ENCODE assay signal across 10 mouse cellular contexts in genomic region chr16:33191671-33192091, GRCm38 (mm10). TPM values are rescaled to one million over a fixed set of nuclear protein-coding genes. Genes with fewer than 3 reads are reported as not detected.
DNase-seq lines count a peak whose midpoint lies in the region; ATAC-seq and TF ChIP-seq lines count a peak whose summit lies in the region.
"Had no signal": no experiment of that assay in that cellular context is flagged by ENCODE, and none has a peak within 500 bp of the region (broad histone marks: within the 10 kb centered on the region; RNA-seq: fewer than 3 reads in every experiment).

No protein-coding gene starts in this region.

- no peak overlapping the region for H3K4me2 ChIP-seq in liver, embryonic 12.5 days
- H3K4me2 ChIP-seq in kidney, embryonic 16.5 days (replicated peaks; ENCODE audit: low read depth, low read length): no peak overlapping the region
- H3K4me2 ChIP-seq in midbrain, embryonic 16.5 days (ENCODE audit: low read length): no peak overlapping the region
- H3K4me2 ChIP-seq: neural tube, embryonic 12.5 days had no signal

- peak overlapping the region; percentile 75 for H3K27ac ChIP-seq in liver, adult 2 months (replicated peaks; ENCODE audit: insufficient read depth, low read depth, low read length)
- H3K27ac ChIP-seq in liver, embryonic 12.5 days: no peak overlapping the region
- H3K27ac ChIP-seq in kidney, embryonic 16.5 days (ENCODE audit: low read length): peak overlapping the region; percentile 23
- no peak overlapping the region for H3K27ac ChIP-seq in midbrain, embryonic 16.5 days (ENCODE audit: low read length)
- H3K27ac ChIP-seq: macrophage; neural tube, embryonic 12.5 days had no signal

- H3K9me3 ChIP-seq in liver, embryonic 12.5 days (replicated peaks): no peaks in the 10 kb centered on the region
- H3K9me3 ChIP-seq in kidney, embryonic 16.5 days (ENCODE audit: low read length): no peaks in the 10 kb centered on the region
- no peaks in the 10 kb centered on the region for H3K9me3 ChIP-seq in midbrain, embryonic 16.5 days (replicated peaks; ENCODE audit: control insufficient read depth, low read length, poor library complexity, severe bottlenecking)
- H3K9me3 ChIP-seq: neural tube, embryonic 12.5 days had no signal

- no peak overlapping the region for H3K9ac ChIP-seq in liver, adult 2 months (ENCODE audit: low read depth, low read length)
- no peak overlapping the region for H3K9ac ChIP-seq in liver, embryonic 12.5 days
- no peak overlapping the region for H3K9ac ChIP-seq in kidney, embryonic 16.5 days (replicated peaks; ENCODE audit: low read length)
- no peak overlapping the region for H3K9ac ChIP-seq in midbrain, embryonic 16.5 days (ENCODE audit: low read depth, low read length)
- H3K9ac ChIP-seq: neural tube, embryonic 12.5 days had no signal

- peaks cover 6% of the 10 kb centered on the region; the same call in 1 of the 2 replicates for H3K36me3 ChIP-seq in liver, adult 2 months (ENCODE audit: control insufficient read depth, insufficient read depth, low read length)
- peaks cover 4% of the 10 kb centered on the region for H3K36me3 ChIP-seq in liver, embryonic 12.5 days
- H3K36me3 ChIP-seq in kidney, embryonic 16.5 days (ENCODE audit: insufficient read depth, low read length): no peaks in the 10 kb centered on the region
- 0 out of 2 replicates have a peak, but pooled peaks cover 3% of the 10 kb centered on the region for H3K36me3 ChIP-seq in midbrain, embryonic 16.5 days (ENCODE audit: control insufficient read depth, insufficient read depth, low read length)

- H3K4me3 ChIP-seq in liver, adult 2 months (ENCODE audit: insufficient read depth, low read depth, low read length): peak overlapping the region; percentile 21; the same call in 1 of the 2 replicates
- H3K4me3 ChIP-seq in liver, embryonic 12.5 days: no peak overlapping the region
- no peak overlapping the region for H3K4me3 ChIP-seq in kidney, embryonic 16.5 days (ENCODE audit: low read length)
- H3K4me3 ChIP-seq in midbrain, embryonic 16.5 days (ENCODE audit: low read depth, low read length): no peak overlapping the region
- H3K4me3 ChIP-seq: neural tube, embryonic 12.5 days had no signal

- no peak for ATAC-seq in liver, embryonic 12.5 days
- no peak for ATAC-seq in kidney, embryonic 16.5 days (ENCODE audit: low FRiP score, low TSS enrichment)
- ATAC-seq in midbrain, embryonic 16.5 days: no peak
- no peak for ATAC-seq in megakaryocyte-erythroid progenitor cell, adult 5-6 weeks (replicated peaks; ENCODE audit: low FRiP score, low TSS enrichment, poor library complexity, severe bottlenecking)

- DNase-seq in liver, adult 2 months (ENCODE audit: extremely low read depth, low read depth, low spot score): peak; percentile 79
- DNase-seq in fat pad, adult 2 months (ENCODE audit: extremely low read depth, low read depth, low spot score): peak; percentile 90
- DNase-seq in lung, postnatal 36 days: peak; percentile 64
- no peak for DNase-seq in right cerebral cortex, adult 18-20 months

- peaks cover 19% of the 10 kb centered on the region for H3K4me1 ChIP-seq in liver, adult 2 months (ENCODE audit: control insufficient read depth, insufficient read depth, low read length)
- peaks cover 24% of the 10 kb centered on the region for H3K4me1 ChIP-seq in liver, embryonic 12.5 days
- peaks cover 18% of the 10 kb centered on the region for H3K4me1 ChIP-seq in kidney, embryonic 16.5 days (ENCODE audit: insufficient read depth, low read length)
- H3K4me1 ChIP-seq in midbrain, embryonic 16.5 days (ENCODE audit: control insufficient read depth, insufficient read depth, low read length): peaks cover 30% of the 10 kb centered on the region

- TF ChIP-seq CTCF in liver, adult 2 months (IDR thresholded peaks at IDR 0.05; ENCODE audit: low read depth, low read length): no peak

- 45% methylated on average over 2 of the region's 2 CpGs for WGBS in liver, adult 2 months
- WGBS in liver, embryonic 12.5 days (ENCODE audit: insufficient replicate concordance): 84% methylated on average over 2 of the region's 2 CpGs
- 69% methylated on average over 2 of the region's 2 CpGs for WGBS in kidney, embryonic 16.5 days
- 81% methylated on average over 2 of the region's 2 CpGs for WGBS in midbrain, embryonic 16.5 days

- TF ChIP-seq POLR2A in liver, adult 2 months (IDR thresholded peaks at IDR 0.05; ENCODE audit: extremely low read depth, insufficient read depth, low read length): no peak

- H3K79me2 ChIP-seq in liver, adult 2 months (ENCODE audit: control insufficient read depth, insufficient read depth, low read length): peaks cover 24% of the 10 kb centered on the region; the same call in 1 of the 2 replicates

- no peaks in the 10 kb centered on the region for H3K27me3 ChIP-seq in liver, adult 2 months (ENCODE audit: control insufficient read depth, insufficient read depth, low read length)
- no peaks in the 10 kb centered on the region for H3K27me3 ChIP-seq in liver, embryonic 12.5 days (replicated peaks)
- H3K27me3 ChIP-seq in kidney, embryonic 16.5 days (ENCODE audit: insufficient read depth, low read length): no peaks in the 10 kb centered on the region
- no peaks in the 10 kb centered on the region for H3K27me3 ChIP-seq in midbrain, embryonic 16.5 days (ENCODE audit: control insufficient read depth, insufficient read depth, low read depth, low read length)
- H3K27me3 ChIP-seq: neural tube, embryonic 12.5 days had no signal

RNA-seq across cellular contexts. Expression of gene Osbpl11, which starts 6.8 kb away (rescaled TPM):
- 9.8 and 9.9 TPM in 2 replicates for total RNA-seq in liver, adult 2 months (2014; rRNA removed)
- 6.3 TPM in 2 replicates for polyA plus RNA-seq in liver, adult 2 months (2012; rRNA removed)
- polyA plus RNA-seq in liver, embryonic 12.5 days (2016; fragmentation: Nextera tagmentation; extraction: Ambion mirVana): 11.0 and 11.2 TPM in 2 replicates
- 15.3 and 15.8 TPM in 2 replicates for polyA plus RNA-seq in kidney, embryonic 16.5 days (2015; fragmentation: Nextera tagmentation; extraction: Ambion mirVana)
- polyA plus RNA-seq in midbrain, embryonic 16.5 days (2015; fragmentation: Nextera tagmentation; extraction: Ambion mirVana): 15.0 and 16.8 TPM in 2 replicates
- 7.4 and 10.7 TPM in 2 replicates for total RNA-seq in megakaryocyte-erythroid progenitor cell, adult 5-6 weeks (2014; fragmentation: Nextera tagmentation)
- 10.9 and 12.5 TPM in 2 replicates for total RNA-seq in megakaryocyte-erythroid progenitor cell, adult 5-6 weeks (2017)

RNA-seq across cellular contexts. Expression of gene Snx4, which starts 59.6 kb away (rescaled TPM):
- total RNA-seq in liver, adult 2 months (2014; rRNA removed): 26.4 and 28.9 TPM in 2 replicates
- 5.8 and 6.0 TPM in 2 replicates for polyA plus RNA-seq in liver, adult 2 months (2012; rRNA removed)
- polyA plus RNA-seq in liver, embryonic 12.5 days (2016; fragmentation: Nextera tagmentation; extraction: Ambion mirVana): 31.3 and 34.5 TPM in 2 replicates
- 86.4 and 90.6 TPM in 2 replicates for polyA plus RNA-seq in kidney, embryonic 16.5 days (2015; fragmentation: Nextera tagmentation; extraction: Ambion mirVana)
- polyA plus RNA-seq in midbrain, embryonic 16.5 days (2015; fragmentation: Nextera tagmentation; extraction: Ambion mirVana): 93.2 and 96.5 TPM in 2 replicates
- total RNA-seq in megakaryocyte-erythroid progenitor cell, adult 5-6 weeks (2014; fragmentation: Nextera tagmentation): 24.0 and 36.4 TPM in 2 replicates
- 47.9 and 56.7 TPM in 2 replicates for total RNA-seq in megakaryocyte-erythroid progenitor cell, adult 5-6 weeks (2017)

Comparison
In these comparisons a context has a peak if more than half of its experiments do, and no peak if none do; other contexts are left out.
1. H3K27ac ChIP-seq: peak in liver, adult 2 months (single experiment) and kidney, embryonic 16.5 days (single experiment); none in liver, embryonic 12.5 days (single experiment) and midbrain, embryonic 16.5 days (single experiment).